Mouse (Mus musculus) liver, adult 2 months (tissue): ENCODE results near the gene Dnmt3b.

Experiments used
- CTCF ChIP-seq: fragments of 200-500 bp; IDR thresholded peaks from 2 replicates; pipeline ENCODE4 v1.5.1; 2011; ENCODE audit warnings: low read depth, low read length, control low read depth
- POLR2A ChIP-seq: fragments of 200-500 bp; IDR thresholded peaks from 2 replicates; pipeline ENCODE4 v1.6.1; 2011; ENCODE audit warnings: low read length, control low read depth; ENCODE audit not compliant: insufficient read depth; ENCODE audit errors: extremely low read depth

GRCm38 (mm10) chr2:153600667-153601648, 48.3 kb upstream of the Dnmt3b start:
- TF ChIP-seq POLR2A, result no peak
- TF ChIP-seq CTCF, result no peak
